Mouse (Mus musculus): ENCODE measurements around the gene Zfp119a. TPM values are rescaled to one million over a fixed set of nuclear protein-coding genes. Genes with fewer than 3 reads are reported as not detected.

Zfp119a gene
- polyA plus RNA-seq, 1 experiment: 0.98 TPM

GRCm38 (mm10) chr17:55821566-55821965 lies 57.2 kb downstream of the Zfp119a start:
- Histone ChIP-seq H3K79me2 (ENCODE audit: control insufficient read depth, insufficient read depth) (no peaks in the 10 kb centered on the region), H3K4me2 (ENCODE audit: low read depth) (no peak overlapping the region), H3K27me3 (ENCODE audit: control insufficient read depth, insufficient read depth, insufficient read length) (no peaks in the 10 kb centered on the region), H3K4me3 (no peak overlapping the region), H3ac (ENCODE audit: control insufficient read depth, insufficient read length) (no peak overlapping the region), H3K36me3 (ENCODE audit: control insufficient read depth, insufficient read depth) (no peaks in the 10 kb centered on the region)
- TF ChIP-seq MYOG (IDR thresholded peaks at IDR 0.05; ENCODE audit: control insufficient read depth in 1 of 3, insufficient read depth in 1 of 3, insufficient read length in 2 of 3, low read depth in 2 of 3): no peak
- TF ChIP-seq POLR2A (IDR thresholded peaks at IDR 0.05; ENCODE audit: insufficient read length, low read depth): no peak
- no peak for TF ChIP-seq MYOD1 (IDR thresholded peaks at IDR 0.05; ENCODE audit: control insufficient read depth in 1 of 3, insufficient read length in 2 of 3, low read depth in 2 of 3)
- TF ChIP-seq E2F4 (IDR thresholded peaks at IDR 0.05; ENCODE audit: insufficient read depth): no peak
- TF ChIP-seq POLR2AphosphoS2 (IDR thresholded peaks at IDR 0.05; ENCODE audit: insufficient read length, low read depth): no peak
- TF ChIP-seq CEBPB (IDR thresholded peaks at IDR 0.05; ENCODE audit: insufficient read depth, poor library complexity, severe bottlenecking): no peak
- TF ChIP-seq MAX (IDR thresholded peaks at IDR 0.05; ENCODE audit: low read depth): no peak
- TF ChIP-seq SRF (IDR thresholded peaks at IDR 0.05; ENCODE audit: control insufficient read depth, insufficient read length, low read depth): no peak
- no peak for TF ChIP-seq USF1 (IDR thresholded peaks at IDR 0.05; ENCODE audit: low read depth)
- no peak for TF ChIP-seq TCF12 (IDR thresholded peaks at IDR 0.05; ENCODE audit: insufficient read depth, poor library complexity, severe bottlenecking)
- no peak for TF ChIP-seq TCF3 (IDR thresholded peaks at IDR 0.05; ENCODE audit: insufficient read length, low read depth)

GRCm38 (mm10) chr17:55816853-55817252 lies 61.9 kb downstream of the Zfp119a start:
- no peak overlapping the region for H3K4me3 ChIP-seq
- H3K4me2 ChIP-seq (ENCODE audit: low read depth): no peak overlapping the region
- H3K79me2 ChIP-seq (ENCODE audit: control insufficient read depth, insufficient read depth): no peaks in the 10 kb centered on the region
- H3K36me3 ChIP-seq (ENCODE audit: control insufficient read depth, insufficient read depth): no peaks in the 10 kb centered on the region
- H3K27me3 ChIP-seq (ENCODE audit: control insufficient read depth, insufficient read depth, insufficient read length): no peaks in the 10 kb centered on the region
- no peak overlapping the region for H3ac ChIP-seq (ENCODE audit: control insufficient read depth, insufficient read length)
- no peak for TF ChIP-seq REST (IDR thresholded peaks at IDR 0.05; ENCODE audit: insufficient read depth, insufficient read length)
- no peak for TF ChIP-seq CEBPB (IDR thresholded peaks at IDR 0.05; ENCODE audit: insufficient read depth, poor library complexity, severe bottlenecking)
- no peak for TF ChIP-seq MYOD1 (IDR thresholded peaks at IDR 0.05; ENCODE audit: control insufficient read depth in 1 of 3, insufficient read length in 2 of 3, low read depth in 2 of 3)
- no peak for TF ChIP-seq TCF12 (IDR thresholded peaks at IDR 0.05; ENCODE audit: insufficient read depth, poor library complexity, severe bottlenecking)
- TF ChIP-seq POLR2A (IDR thresholded peaks at IDR 0.05; ENCODE audit: insufficient read length, low read depth): no peak
- no peak for TF ChIP-seq POLR2AphosphoS2 (IDR thresholded peaks at IDR 0.05; ENCODE audit: insufficient read length, low read depth)
- TF ChIP-seq MYOG (IDR thresholded peaks at IDR 0.05; ENCODE audit: control insufficient read depth in 1 of 3, insufficient read depth in 1 of 3, insufficient read length in 2 of 3, low read depth in 2 of 3): no peak
- TF ChIP-seq TCF3 (IDR thresholded peaks at IDR 0.05; ENCODE audit: insufficient read length, low read depth): no peak
- TF ChIP-seq MAX (IDR thresholded peaks at IDR 0.05; ENCODE audit: low read depth): no peak
- TF ChIP-seq E2F4 (IDR thresholded peaks at IDR 0.05; ENCODE audit: insufficient read depth): no peak
- TF ChIP-seq USF1 (IDR thresholded peaks at IDR 0.05; ENCODE audit: low read depth): no peak
- no peak for TF ChIP-seq SRF (IDR thresholded peaks at IDR 0.05; ENCODE audit: control insufficient read depth, insufficient read length, low read depth)

Other genes with a start within 250 kb of the Zfp119a start
- gene Pot1b, start 166.3 kb downstream of the Zfp119a start, polyA plus RNA-seq (2012; fragmentation: generic; extraction: Trizol): 0.96 TPM
- not detected for gene Adgre4, start 128.9 kb downstream of the Zfp119a start, polyA plus RNA-seq (2012; fragmentation: generic; extraction: Trizol)
- gene Zfp959, start 13.2 kb upstream of the Zfp119a start, polyA plus RNA-seq (2012; fragmentation: generic; extraction: Trizol): 1.1 TPM
- gene Zfp119b, start 70.6 kb upstream of the Zfp119a start, polyA plus RNA-seq (2012; fragmentation: generic; extraction: Trizol): 0.82 TPM
- not detected for gene Ebi3, start 73.7 kb upstream of the Zfp119a start, polyA plus RNA-seq (2012; fragmentation: generic; extraction: Trizol)
- 9.3 TPM for gene Yju2, start 80.2 kb upstream of the Zfp119a start, polyA plus RNA-seq (2012; fragmentation: generic; extraction: Trizol)
- 0.13 TPM for gene Shd, start 91.5 kb upstream of the Zfp119a start, polyA plus RNA-seq (2012; fragmentation: generic; extraction: Trizol)
- gene Fsd1, start 107.6 kb upstream of the Zfp119a start, polyA plus RNA-seq (2012; fragmentation: generic; extraction: Trizol): 0.36 TPM
- gene Stap2, start 126.7 kb upstream of the Zfp119a start, polyA plus RNA-seq (2012; fragmentation: generic; extraction: Trizol): 0.46 TPM
- 92.1 TPM for gene Mpnd, start 126.8 kb upstream of the Zfp119a start, polyA plus RNA-seq (2012; fragmentation: generic; extraction: Trizol)
- gene Sh3gl1, start 157.7 kb upstream of the Zfp119a start, polyA plus RNA-seq (2012; fragmentation: generic; extraction: Trizol): 66.9 TPM
- gene Chaf1a, start 161.5 kb upstream of the Zfp119a start, polyA plus RNA-seq (2012; fragmentation: generic; extraction: Trizol): 8.0 TPM
- gene Ubxn6, start 196.1 kb upstream of the Zfp119a start, polyA plus RNA-seq (2012; fragmentation: generic; extraction: Trizol): 54.3 TPM
- gene Hdgfl2, start 200.7 kb upstream of the Zfp119a start, polyA plus RNA-seq (2012; fragmentation: generic; extraction: Trizol): 56.4 TPM
- 0.30 TPM for gene Plin4, start 230.9 kb upstream of the Zfp119a start, polyA plus RNA-seq (2012; fragmentation: generic; extraction: Trizol)
- gene Plin5, start 238.7 kb upstream of the Zfp119a start, polyA plus RNA-seq (2012; fragmentation: generic; extraction: Trizol): 0.06 TPM
- gene Lrg1, start 243.1 kb upstream of the Zfp119a start, polyA plus RNA-seq (2012; fragmentation: generic; extraction: Trizol): 0.04 TPM

All from myocyte (in vitro differentiated cells).